Mouse (Mus musculus) embryo, embryonic 9.5 days (tissue): Measurements from ENCODE around the gene Islr.
A peak's percentile ranks its signal among the peaks of the same experiment; 100 is the strongest.

Source experiments
- DNase-seq: peaks from one replicate; pipeline ENCODE4 v3.0.0-alpha.2; 2017; ENCODE audit errors: extremely low spot score

Islr gene

GRCm38 (mm10) chr9:58196610-58197567, 7.2 kb downstream of the Islr start:
- DNase-seq, result no peak

- DNase-seq, result no peak
Measured at GRCm38 (mm10) chr9:58196141-58196540, 8.0 kb downstream of the Islr start.

- no peak for DNase-seq
Measured at GRCm38 (mm10) chr9:58195671-58196070, 8.4 kb downstream of the Islr start.

GRCm38 (mm10) chr9:58194222-58194621, 9.9 kb downstream of the Islr start:
- DNase-seq, result no peak

GRCm38 (mm10) chr9:58184456-58184855, 19.6 kb downstream of the Islr start:
- DNase-seq, result no peak

GRCm38 (mm10) chr9:58179390-58179789, 24.7 kb downstream of the Islr start:
- no peak for DNase-seq

- DNase-seq, result no peak
Measured at GRCm38 (mm10) chr9:58177165-58177564, 26.9 kb downstream of the Islr start.

GRCm38 (mm10) chr9:58175745-58176487, 28.2 kb downstream of the Islr start:
- no peak for DNase-seq

GRCm38 (mm10) chr9:58174818-58175251, 29.3 kb downstream of the Islr start:
- no peak for DNase-seq

- no peak for DNase-seq
Measured at GRCm38 (mm10) chr9:58172863-58173262, 31.2 kb downstream of the Islr start.

- DNase-seq, result no peak
Measured at GRCm38 (mm10) chr9:58169426-58169825, 34.7 kb downstream of the Islr start.

- no peak for DNase-seq
Measured at GRCm38 (mm10) chr9:58168880-58169279, 35.2 kb downstream of the Islr start.

GRCm38 (mm10) chr9:58165779-58166178, 38.3 kb downstream of the Islr start:
- DNase-seq, result no peak

GRCm38 (mm10) chr9:58163146-58163545, 41.0 kb downstream of the Islr start:
- DNase-seq, result no peak

- no peak for DNase-seq
Measured at GRCm38 (mm10) chr9:58162173-58162572, 41.9 kb downstream of the Islr start.

GRCm38 (mm10) chr9:58160315-58160714, 43.8 kb downstream of the Islr start:
- DNase-seq, result no peak

- DNase-seq, result no peak
Measured at GRCm38 (mm10) chr9:58159855-58160254, 44.3 kb downstream of the Islr start.

- peak; percentile 46 for DNase-seq
Measured at GRCm38 (mm10) chr9:58158541-58159311, 45.4 kb downstream of the Islr start.

GRCm38 (mm10) chr9:58157838-58158237, 46.3 kb downstream of the Islr start:
- no peak for DNase-seq

GRCm38 (mm10) chr9:58156819-58157560, 47.1 kb downstream of the Islr start:
- no peak for DNase-seq

GRCm38 (mm10) chr9:58155366-58155765, 48.7 kb downstream of the Islr start:
- no peak for DNase-seq
